Mouse (Mus musculus) intestine, embryonic 16.5 days (tissue): ENCODE measurements around the gene Ly75. TPM values are rescaled to one million over a fixed set of nuclear protein-coding genes. Genes with fewer than 3 reads are reported as not detected.

Experiments
- ATAC-seq: fragments of 200-750 bp; cut with Nextera tagmentation; 2 replicates; pipeline ENCODE4 v1.8.0; 2017; ENCODE audit warnings: moderate TSS enrichment, moderate library complexity
- H3K27ac ChIP-seq: fragments of 300-500 bp; sonication (generic); 2 replicates; pipeline ENCODE4 v1.5.1; 2014; ENCODE audit warnings: mild to moderate bottlenecking, low read length
- H3K27me3 ChIP-seq: fragments of 300-500 bp; sonication (generic); replicated peaks from 2 replicates; pipeline ENCODE4 v1.6.1; 2014; ENCODE audit warnings: low read length, control low read depth, mixed read lengths; ENCODE audit not compliant: control insufficient read depth, insufficient read depth
- H3K36me3 ChIP-seq: fragments of 300-500 bp; sonication (generic); 2 replicates; pipeline ENCODE4 v1.6.1; 2014; ENCODE audit warnings: low read length, control low read depth; ENCODE audit not compliant: control insufficient read depth, insufficient read depth
- H3K4me1 ChIP-seq: fragments of 300-500 bp; sonication (generic); 2 replicates; pipeline ENCODE4 v1.6.1; 2014; ENCODE audit warnings: low read length, control low read depth, mixed read lengths; ENCODE audit not compliant: control insufficient read depth, insufficient read depth
- H3K4me2 ChIP-seq: fragments of 300-500 bp; sonication (generic); 2 replicates; pipeline ENCODE4 v1.6.1; 2014; ENCODE audit warnings: low read depth, low read length, control low read depth
- H3K4me3 ChIP-seq: fragments of 300-500 bp; sonication (generic); 2 replicates; pipeline ENCODE4 v1.5.1; 2014; ENCODE audit warnings: mild to moderate bottlenecking, low read length
- H3K9ac ChIP-seq: fragments of 300-500 bp; sonication (generic); 2 replicates; pipeline ENCODE4 v1.6.1; 2014; ENCODE audit warnings: low read depth, low read length
- H3K9me3 ChIP-seq: fragments of 300-500 bp; sonication (generic); 2 replicates; pipeline ENCODE4 v1.6.1; 2016; ENCODE audit warnings: low read length, control low read depth; ENCODE audit not compliant: control insufficient read depth
- WGBS: fragments of 180-500 bp; shearing (Covaris S2); extraction: QIAGEN DNeasy Blood & Tissue Kit; methylation state at CpG from one replicate; pipeline ENCODE4 v1.1.7; 2014; 5-methylcytosine and 5-hydroxymethylcytosine counted together
- polyA plus RNA-seq: library from polyadenylated mRNA; unstranded; fragments of >200 nt; fragmentation: Nextera tagmentation; extraction: Ambion mirVana; gene quantifications from 2 replicates; pipeline ENCODE4 v1.2.1, GENCODE M21; 2015

Gene Ly75
- polyA plus RNA-seq, 1 experiment from 2014 or later, result 0.84 TPM

DNA sequence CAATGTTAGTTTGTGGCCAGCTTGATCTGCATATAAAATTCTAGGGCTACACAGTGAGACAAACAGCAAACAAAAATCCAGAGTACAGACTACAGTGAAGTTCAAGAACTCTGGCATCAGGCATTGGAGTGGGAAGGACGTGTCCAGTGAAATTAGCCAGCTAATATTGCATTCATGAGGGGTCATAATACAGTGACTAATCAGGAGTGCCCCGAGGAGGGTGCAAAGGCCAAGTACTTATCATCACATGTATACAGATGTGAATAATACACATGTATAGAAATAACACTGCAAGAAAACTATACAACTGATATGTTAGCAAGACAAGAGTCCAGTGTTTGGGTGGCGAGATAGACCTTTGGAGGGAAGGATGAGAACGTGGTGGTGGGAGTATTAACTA is 130.3 kb downstream of the Ly75 start:
- Histone ChIP-seq H3K4me2 (no peak overlapping the region), H3K27ac (no peak overlapping the region), H3K4me3 (no peak overlapping the region), H3K9me3 (no peaks in the 10 kb centered on the region), H3K27me3 (no peaks in the 10 kb centered on the region), H3K36me3 (peaks cover 10% of the 10 kb centered on the region), H3K4me1 (no peaks in the 10 kb centered on the region), H3K9ac (no peak overlapping the region)
- peak; percentile 78 for ATAC-seq
- WGBS, result 71% methylated on average over 4 of the region's 4 CpGs

Other genes starting within 250 kb of the Ly75 start
- 38.2 and 42.3 TPM in 2 replicates for gene Baz2b, start 173.5 kb downstream of the Ly75 start, polyA plus RNA-seq
- gene March7, start 173.4 kb downstream of the Ly75 start, polyA plus RNA-seq, result 56.4 and 60.5 TPM in 2 replicates
- 39.5 and 41.2 TPM in 2 replicates for gene Cd302, start 98.8 kb downstream of the Ly75 start, polyA plus RNA-seq
- gene Pla2r1, start 170.0 kb upstream of the Ly75 start, polyA plus RNA-seq, result 2.2 and 2.4 TPM in 2 replicates